Mouse (Mus musculus) liver, postnatal 0 days (tissue): ENCODE results near the gene Wdr43. TPM values are rescaled to one million over a fixed set of nuclear protein-coding genes. Genes with fewer than 3 reads are reported as not detected.
A peak's percentile ranks its signal among the peaks of the same experiment; 100 is the strongest.

Experiments used
- ATAC-seq: fragments of 200-750 bp; cut with Nextera tagmentation; 2 replicates; pipeline ENCODE4 v1.8.0; 2017; ENCODE audit warnings: mild to moderate bottlenecking, moderate library complexity
- DNase-seq: peaks from one replicate; pipeline ENCODE4 v3.0.0-alpha.2; 2016
- H3K27ac ChIP-seq: fragments of 300-500 bp; sonication (generic); 2 replicates; pipeline ENCODE4 v1.5.1; 2014; ENCODE audit warnings: antibody characterized with exemption, moderate library complexity, mild to moderate bottlenecking, low read depth
- H3K27me3 ChIP-seq: fragments of 300-500 bp; sonication (generic); 2 replicates; pipeline ENCODE4 v1.6.1; 2014; ENCODE audit warnings: low read length, control low read depth, mixed read lengths; ENCODE audit not compliant: insufficient read depth
- H3K36me3 ChIP-seq: fragments of 300-500 bp; sonication (generic); replicated peaks from 2 replicates; pipeline ENCODE4 v1.6.1; 2014; ENCODE audit warnings: mild to moderate bottlenecking, control low read depth, low read length, moderate library complexity, mixed read lengths; ENCODE audit not compliant: insufficient read depth
- H3K4me1 ChIP-seq: fragments of 300-500 bp; sonication (generic); 2 replicates; pipeline ENCODE4 v1.6.1; 2014; ENCODE audit warnings: antibody characterized with exemption, mild to moderate bottlenecking, control low read depth; ENCODE audit not compliant: insufficient read depth
- H3K4me2 ChIP-seq: fragments of 300-500 bp; sonication (generic); 2 replicates; pipeline ENCODE4 v1.6.1; 2014; ENCODE audit warnings: low read depth, mild to moderate bottlenecking, low read length, moderate library complexity, mixed read lengths
- H3K4me3 ChIP-seq: fragments of 300-500 bp; sonication (generic); 2 replicates; pipeline ENCODE4 v1.5.1; 2014; ENCODE audit warnings: low read depth, low read length
- H3K9ac ChIP-seq: fragments of 300-500 bp; sonication (generic); replicated peaks from 2 replicates; pipeline ENCODE4 v1.6.1; 2014; ENCODE audit warnings: mild to moderate bottlenecking, moderate library complexity
- H3K9me3 ChIP-seq: fragments of 300-500 bp; sonication (generic); 2 replicates; pipeline ENCODE4 v1.6.1; 2016; ENCODE audit warnings: mild to moderate bottlenecking, control low read depth, low read length, mixed read lengths
- CTCF ChIP-seq: sonication (generic); IDR thresholded peaks from 2 replicates; pipeline ENCODE4 v1.5.1; 2016; ENCODE audit warnings: antibody characterized with exemption, low read depth
- EP300 ChIP-seq: IDR thresholded peaks from 2 replicates; pipeline ENCODE4 v1.6.1; 2016; ENCODE audit warnings: antibody characterized with exemption, low read depth, mild to moderate bottlenecking
- WGBS: fragments of 180-500 bp; shearing (Covaris S2); extraction: QIAGEN DNeasy Blood & Tissue Kit; methylation state at CpG from one replicate; pipeline ENCODE4 v1.1.7; 2014; ENCODE audit not compliant: insufficient replicate concordance; 5-methylcytosine and 5-hydroxymethylcytosine counted together
- polyA plus RNA-seq: library from polyadenylated mRNA; unstranded; fragments of >200 nt; fragmentation: Nextera tagmentation; extraction: Ambion mirVana; gene quantifications from 2 replicates; pipeline ENCODE4 v1.2.1, GENCODE M21; 2015

Gene Wdr43
- polyA plus RNA-seq, 1 experiment from 2014 or later = 22.6 TPM

- Histone ChIP-seq H3K9ac (no peak overlapping the region), H3K4me1 (peaks cover 8% of the 10 kb centered on the region), H3K4me2 (no peak overlapping the region), H3K4me3 (no peak overlapping the region), H3K27ac (no peak overlapping the region), H3K36me3 (peaks cover 21% of the 10 kb centered on the region), H3K9me3 (no peaks in the 10 kb centered on the region), H3K27me3 (no peaks in the 10 kb centered on the region)
- TF ChIP-seq CTCF = no peak
- no peak for TF ChIP-seq EP300
- WGBS = 87% methylated on average over 10 of the region's 10 CpGs
- no peak for ATAC-seq
- DNase-seq = no peak
Measured at GRCm38 (mm10) chr17:71658666-71659065, 43.0 kb downstream of the Wdr43 start.

- ATAC-seq = no peak
- Histone ChIP-seq H3K36me3 (peaks cover 19% of the 10 kb centered on the region), H3K4me1 (peaks cover 8% of the 10 kb centered on the region), H3K4me3 (no peak overlapping the region), H3K4me2 (no peak overlapping the region), H3K27ac (no peak overlapping the region), H3K9ac (no peak overlapping the region), H3K27me3 (no peaks in the 10 kb centered on the region), H3K9me3 (no peaks in the 10 kb centered on the region)
- WGBS = 55% methylated on average over 1 of the region's 1 CpGs
- TF ChIP-seq CTCF = no peak
- TF ChIP-seq EP300 = no peak
- no peak for DNase-seq
Measured at GRCm38 (mm10) chr17:71660390-71660789, 44.7 kb downstream of the Wdr43 start.

GRCm38 (mm10) chr17:71662751-71663250, 47.1 kb downstream of the Wdr43 start:
- DNase-seq = peak; percentile 70
- TF ChIP-seq EP300 = no peak
- TF ChIP-seq CTCF = peak; percentile 75
- no peaks in the 10 kb centered on the region for H3K9me3 ChIP-seq
- peak overlapping the region; percentile 35 for H3K4me3 ChIP-seq
- no peak overlapping the region for H3K27ac ChIP-seq
- peaks cover 8% of the 10 kb centered on the region for H3K4me1 ChIP-seq
- H3K4me2 ChIP-seq = peak overlapping the region; percentile 78
- peak overlapping the region; percentile 44; the same call in 1 of the 2 replicates for H3K9ac ChIP-seq
- WGBS = 9% methylated on average over 21 of the region's 21 CpGs
- H3K36me3 ChIP-seq = peaks cover 4% of the 10 kb centered on the region; the same call in 1 of the 2 replicates
- H3K27me3 ChIP-seq = no peaks in the 10 kb centered on the region
- ATAC-seq = peak; percentile 65

GRCm38 (mm10) chr17:71663491-71663890, 47.8 kb downstream of the Wdr43 start:
- Histone ChIP-seq H3K9me3 (no peaks in the 10 kb centered on the region), H3K27ac (no peak overlapping the region), H3K36me3 (0 out of 2 replicates have a peak, but pooled peaks cover 4% of the 10 kb centered on the region), H3K4me2 (no peak overlapping the region), H3K27me3 (no peaks in the 10 kb centered on the region), H3K9ac (no peak overlapping the region), H3K4me3 (no peak overlapping the region), H3K4me1 (peaks cover 8% of the 10 kb centered on the region)
- ATAC-seq = no peak
- WGBS = 54% methylated on average over 6 of the region's 6 CpGs
- TF ChIP-seq CTCF = no peak
- no peak for TF ChIP-seq EP300
- no peak for DNase-seq

GRCm38 (mm10) chr17:71664172-71664571, 48.5 kb downstream of the Wdr43 start:
- Histone ChIP-seq H3K36me3 (no peaks in the 10 kb centered on the region), H3K4me3 (no peak overlapping the region), H3K4me1 (peaks cover 8% of the 10 kb centered on the region), H3K27ac (no peak overlapping the region), H3K9me3 (no peaks in the 10 kb centered on the region), H3K9ac (no peak overlapping the region), H3K27me3 (no peaks in the 10 kb centered on the region), H3K4me2 (no peak overlapping the region)
- no peak for TF ChIP-seq CTCF
- TF ChIP-seq EP300 = no peak
- no peak for ATAC-seq
- WGBS = 24% methylated on average over 1 of the region's 1 CpGs
- no peak for DNase-seq

GRCm38 (mm10) chr17:71665201-71665600, 49.5 kb downstream of the Wdr43 start:
- no peak for DNase-seq

More at GRCm38 (mm10) chr17:71665201-71665600, 49.5 kb downstream of the Wdr43 start:
- 79% methylated on average over 4 of the region's 4 CpGs for WGBS
- Histone ChIP-seq H3K9ac (no peak overlapping the region), H3K9me3 (no peaks in the 10 kb centered on the region), H3K27ac (no peak overlapping the region), H3K27me3 (no peaks in the 10 kb centered on the region), H3K4me1 (peaks cover 8% of the 10 kb centered on the region), H3K4me3 (no peak overlapping the region), H3K4me2 (no peak overlapping the region), H3K36me3 (no peaks in the 10 kb centered on the region)
- no peak for ATAC-seq
- TF ChIP-seq EP300 (no peak), CTCF (no peak)
